Comparison of ENCODE assay signal across 8 mouse cellular contexts in genomic region chr15:86168505-86168867, GRCm38 (mm10). TPM values are rescaled to one million over a fixed set of nuclear protein-coding genes. Genes with fewer than 3 reads are reported as not detected.
DNase-seq lines count a peak whose midpoint lies in the region; ATAC-seq and TF ChIP-seq lines count a peak whose summit lies in the region.

No protein-coding gene starts in this region.

- H3K9ac ChIP-seq in hindbrain, embryonic 13.5 days: no peak overlapping the region

- peak overlapping the region; percentile 61 for H3K27ac ChIP-seq in left cerebral cortex, adult 2 months
- H3K27ac ChIP-seq in embryonic facial prominence, embryonic 10.5 days (replicated peaks): peak overlapping the region; percentile 57; the same call in 1 of the 2 replicates
- H3K27ac ChIP-seq in hindbrain, embryonic 13.5 days: peak overlapping the region; percentile 35; the same call in 1 of the 2 replicates

- H3K4me1 ChIP-seq in embryonic facial prominence, embryonic 10.5 days: peaks cover 63% of the 10 kb centered on the region
- H3K4me1 ChIP-seq in hindbrain, embryonic 13.5 days (replicated peaks): peaks cover 36% of the 10 kb centered on the region

- intact Hi-C loops in left cerebral cortex, adult 2 months (cut with DNase I): no loop called here
- intact Hi-C loops in left cerebral cortex, postnatal 36 days (cut with DNase I): no loop called here

- DNase-seq in left cerebral cortex, adult 2 months (ENCODE audit: extremely low spot score in 1 of 2, low spot score in 2 of 2): peak in 1 of 2 experiments; percentile 29
- DNase-seq in left cerebral cortex, postnatal 36 days (ENCODE audit: low spot score in 2 of 2): no peak
- DNase-seq in embryonic facial prominence, embryonic 10.5 days (ENCODE audit: low spot score): no peak
- DNase-seq in lung, postnatal 36 days: peak; percentile 69
- DNase-seq in embryo, embryonic 10 days (ENCODE audit: low spot score): no peak
- DNase-seq in frontal cortex, postnatal 10 days (ENCODE audit: low spot score in 2 of 2): no peak
- DNase-seq in cerebellum, postnatal 14 days: no peak

- H3K36me3 ChIP-seq in embryonic facial prominence, embryonic 10.5 days (replicated peaks): peaks cover 9% of the 10 kb centered on the region; the same call in 1 of the 2 replicates
- H3K36me3 ChIP-seq in hindbrain, embryonic 13.5 days: peaks cover 11% of the 10 kb centered on the region

- no peaks in the 10 kb centered on the region for H3K9me3 ChIP-seq in embryonic facial prominence, embryonic 10.5 days
- no peaks in the 10 kb centered on the region for H3K9me3 ChIP-seq in hindbrain, embryonic 13.5 days

- no peak for TF ChIP-seq CTCF in left cerebral cortex, adult 2 months (IDR thresholded peaks at IDR 0.05)

- H3K4me2 ChIP-seq in hindbrain, embryonic 13.5 days: no peak overlapping the region

- ATAC-seq in hindbrain, embryonic 13.5 days (ENCODE audit: low FRiP score): no peak; the same call in 1 of the 2 replicates

- H3K4me3 ChIP-seq in left cerebral cortex, adult 2 months: no peak overlapping the region
- H3K4me3 ChIP-seq in embryonic facial prominence, embryonic 10.5 days: no peak overlapping the region
- H3K4me3 ChIP-seq in hindbrain, embryonic 13.5 days: no peak overlapping the region

- WGBS in embryonic facial prominence, embryonic 10.5 days: 59% methylated on average over 7 of the region's 7 CpGs
- WGBS in hindbrain, embryonic 13.5 days: 29% methylated on average over 7 of the region's 7 CpGs

- H3K27me3 ChIP-seq in embryonic facial prominence, embryonic 10.5 days (replicated peaks; ENCODE audit: low read depth, poor library complexity, severe bottlenecking): no peaks in the 10 kb centered on the region
- H3K27me3 ChIP-seq in hindbrain, embryonic 13.5 days: no peaks in the 10 kb centered on the region

RNA-seq across cellular contexts. Expression of gene Cerk, which starts 17.5 kb away (rescaled TPM):
- total RNA-seq in left cerebral cortex, adult 2 months (2021): 10 to 100 TPM; 57.9 to 59.0 TPM
- 10 to 100 TPM; 55.1 to 58.1 TPM for total RNA-seq in left cerebral cortex, postnatal 36 days (2021)
- polyA plus RNA-seq in embryonic facial prominence, embryonic 10.5 days (2016; fragmentation: Nextera tagmentation; extraction: Ambion mirVana): 11.7 and 13.1 TPM in 2 replicates
- polyA plus RNA-seq in hindbrain, embryonic 13.5 days (2015; fragmentation: Nextera tagmentation; extraction: Ambion mirVana): 24.3 and 24.5 TPM in 2 replicates

RNA-seq across cellular contexts. Expression of gene Tbc1d22a, which starts 45.8 kb away (rescaled TPM):
- 10 to 100 TPM; 32.8 to 34.3 TPM for total RNA-seq in left cerebral cortex, adult 2 months (2021)
- total RNA-seq in left cerebral cortex, postnatal 36 days (2021): 10 to 100 TPM; 31.8 to 33.4 TPM
- 11.2 and 11.9 TPM in 2 replicates for polyA plus RNA-seq in embryonic facial prominence, embryonic 10.5 days (2016; fragmentation: Nextera tagmentation; extraction: Ambion mirVana)
- polyA plus RNA-seq in hindbrain, embryonic 13.5 days (2015; fragmentation: Nextera tagmentation; extraction: Ambion mirVana): 12.1 and 13.5 TPM in 2 replicates
